Mouse (Mus musculus) myocyte (in vitro differentiated cells): ENCODE results near the gene Plppr5.

Source experiments
- CEBPB ChIP-seq: IDR thresholded peaks from 2 replicates; pipeline ENCODE4 v1.6.1; 2011; ENCODE audit warnings: mild to moderate bottlenecking, moderate library complexity; ENCODE audit not compliant: poor library complexity, insufficient read depth, severe bottlenecking
- E2F4 ChIP-seq: IDR thresholded peaks from one replicate; pipeline ENCODE4 v1.6.1; 2011; ENCODE audit warnings: mild to moderate bottlenecking, control low read depth, moderate library complexity; ENCODE audit not compliant: insufficient read depth
- MAX ChIP-seq: IDR thresholded peaks from one replicate; pipeline ENCODE4 v1.6.1; 2011; ENCODE audit warnings: low read depth, mild to moderate bottlenecking, control low read depth
- MYOD1 ChIP-seq, 3 experiments: IDR thresholded peaks; one replicate each; pipeline ENCODE4 v1.6.1; 2011; ENCODE audit warnings: control low read depth in 2 of 3, low read depth in 2 of 3, mild to moderate bottlenecking in 2 of 3, moderate library complexity in 1 of 3; ENCODE audit not compliant: insufficient read length in 2 of 3, control insufficient read depth in 1 of 3
- MYOG ChIP-seq, 3 experiments: IDR thresholded peaks; one replicate each; pipeline ENCODE4 v1.6.1; 2011; ENCODE audit warnings: control low read depth in 2 of 3, low read depth in 2 of 3, mild to moderate bottlenecking in 2 of 3; ENCODE audit not compliant: insufficient read length in 2 of 3, control insufficient read depth in 1 of 3, insufficient read depth in 1 of 3
- POLR2A ChIP-seq: IDR thresholded peaks from one replicate; pipeline ENCODE4 v1.6.1; 2011; ENCODE audit warnings: low read depth, mild to moderate bottlenecking, control low read depth, moderate library complexity; ENCODE audit not compliant: insufficient read length
- POLR2AphosphoS2 ChIP-seq: IDR thresholded peaks from one replicate; pipeline ENCODE4 v1.6.1; 2011; ENCODE audit warnings: low read depth, control low read depth; ENCODE audit not compliant: insufficient read length
- REST ChIP-seq: IDR thresholded peaks from one replicate; pipeline ENCODE4 v1.6.1; 2011; ENCODE audit warnings: mild to moderate bottlenecking, control low read depth, moderate library complexity; ENCODE audit not compliant: insufficient read depth, insufficient read length
- SRF ChIP-seq: IDR thresholded peaks from one replicate; pipeline ENCODE4 v1.6.1; 2011; ENCODE audit warnings: low read depth; ENCODE audit not compliant: control insufficient read depth, insufficient read length
- TCF12 ChIP-seq: IDR thresholded peaks from one replicate; pipeline ENCODE4 v1.6.1; 2011; ENCODE audit warnings: mild to moderate bottlenecking, control low read depth; ENCODE audit not compliant: poor library complexity, insufficient read depth, severe bottlenecking
- TCF3 ChIP-seq: IDR thresholded peaks from one replicate; pipeline ENCODE4 v1.6.1; 2011; ENCODE audit warnings: low read depth, control low read depth; ENCODE audit not compliant: insufficient read length
- USF1 ChIP-seq: IDR thresholded peaks from one replicate; pipeline ENCODE4 v1.6.1; 2011; ENCODE audit warnings: low read depth, mild to moderate bottlenecking, control low read depth, moderate library complexity

DNA sequence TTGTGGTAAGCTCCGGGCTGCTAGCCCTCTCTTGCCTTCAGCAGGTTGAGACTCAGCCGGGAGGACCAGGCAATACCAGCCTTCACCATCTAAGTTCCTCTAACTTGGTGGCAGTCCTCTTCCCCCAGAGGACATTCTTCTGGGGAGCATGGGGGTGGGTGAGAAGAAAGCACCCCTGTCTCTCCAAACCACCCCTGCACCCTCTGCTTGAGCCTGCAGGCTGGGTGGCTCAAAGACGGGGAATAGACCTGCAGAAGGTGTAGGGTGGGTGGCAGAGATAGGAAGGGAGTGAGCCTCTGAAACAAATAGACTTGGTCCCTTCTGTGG lies 1.3 kb downstream of the Plppr5 start:
- no peak for TF ChIP-seq USF1
- TF ChIP-seq TCF12 = no peak
- TF ChIP-seq POLR2A = no peak
- TF ChIP-seq POLR2AphosphoS2 = no peak
- no peak for TF ChIP-seq SRF
- TF ChIP-seq MYOD1 (IDR thresholded peaks at IDR 0.05; ENCODE audit: control insufficient read depth in 1 of 3, insufficient read length in 2 of 3, low read depth in 2 of 3) = no peak
- TF ChIP-seq E2F4 = no peak
- no peak for TF ChIP-seq CEBPB
- no peak for TF ChIP-seq MAX
- TF ChIP-seq TCF3 = no peak
- no peak for TF ChIP-seq REST
- no peak for TF ChIP-seq MYOG (IDR thresholded peaks at IDR 0.05; ENCODE audit: control insufficient read depth in 1 of 3, insufficient read depth in 1 of 3, insufficient read length in 2 of 3, low read depth in 2 of 3)
